Mouse (Mus musculus) liver, adult 2 months (tissue): ENCODE results near the gene Olfm1.

ENCODE experiments used
- CTCF ChIP-seq: fragments of 200-500 bp; IDR thresholded peaks from 2 replicates; pipeline ENCODE4 v1.5.1; 2011; ENCODE audit warnings: low read depth, low read length, control low read depth
- POLR2A ChIP-seq: fragments of 200-500 bp; IDR thresholded peaks from 2 replicates; pipeline ENCODE4 v1.6.1; 2011; ENCODE audit warnings: low read length, control low read depth; ENCODE audit not compliant: insufficient read depth; ENCODE audit errors: extremely low read depth

GRCm38 (mm10) chr2:28224819-28225218, 32.0 kb downstream of the Olfm1 start:
- TF ChIP-seq POLR2A, result no peak
- TF ChIP-seq CTCF, result no peak
